Mouse (Mus musculus) inflammation-experienced regulatory T-cells (primary cell): ENCODE data around the gene Cort. TPM values are rescaled to one million over a fixed set of nuclear protein-coding genes. Genes with fewer than 3 reads are reported as not detected.

ENCODE experiments used
- polyA plus RNA-seq, 2 experiments: library from polyadenylated mRNA; unstranded; fragments of 100-300 nt; shearing (Covaris generic); gene quantifications; one replicate each; pipeline ENCODE4 v1.2.1; 2017

Cort gene
- polyA plus RNA-seq, result not detected

DNA sequence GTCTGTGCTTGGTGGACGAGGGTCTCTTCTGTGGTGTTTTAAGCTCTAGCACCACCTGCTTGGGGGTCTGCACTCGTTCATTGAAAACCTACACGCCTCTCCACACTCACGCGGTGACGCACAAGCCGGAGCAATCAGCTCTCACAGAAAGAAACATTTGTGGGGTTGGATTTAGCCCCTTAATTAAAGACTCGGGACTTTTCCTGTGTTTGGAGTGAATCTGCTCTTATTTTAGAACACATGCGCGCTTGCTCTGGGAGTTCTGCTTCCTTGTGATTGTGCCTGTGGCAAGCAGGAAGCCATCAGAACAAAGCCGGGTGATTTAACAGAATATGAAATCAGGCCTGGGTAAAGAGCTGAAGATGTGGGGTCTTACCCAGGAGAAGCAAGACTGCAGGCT, at the start of gene Cort:
TSS of gene Cort (minus strand) at position 101 of the 400 bp plus-strand sequence.

DNA sequence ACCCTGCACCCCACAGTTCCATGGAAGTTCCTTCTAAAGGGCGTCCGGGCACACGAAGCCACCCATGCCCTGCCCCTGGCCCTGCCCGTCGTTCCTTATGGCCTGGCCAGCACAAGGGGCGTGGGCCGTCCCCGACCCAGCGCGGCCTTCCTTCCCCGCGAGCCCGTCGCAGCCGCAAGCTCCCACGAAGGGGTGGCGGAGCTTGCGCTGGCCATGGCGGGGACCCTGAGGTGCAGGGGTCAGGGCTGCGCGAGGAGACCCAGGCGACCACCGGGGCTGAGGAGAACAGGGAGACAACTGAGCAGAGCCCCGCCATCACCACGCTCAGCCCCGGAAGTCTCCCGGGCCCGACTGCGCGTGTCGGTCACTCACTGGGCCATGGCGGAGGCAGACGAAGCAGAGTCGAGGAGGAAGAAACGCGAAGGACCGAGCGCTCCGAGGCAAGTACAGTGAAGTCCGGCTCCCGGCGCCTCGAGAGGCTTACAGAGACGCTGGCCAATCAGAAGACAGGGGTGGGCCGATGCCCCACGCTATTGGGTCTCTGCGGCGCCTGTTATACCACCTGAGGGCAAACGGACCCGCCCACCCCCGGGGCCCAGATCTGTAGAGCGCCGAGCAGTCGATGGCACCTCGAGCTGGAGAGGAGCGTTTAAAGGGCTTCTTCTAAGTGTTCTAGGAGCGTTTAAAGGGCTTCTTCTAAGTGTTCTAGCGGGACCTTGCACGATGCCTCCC, 39.8 kb upstream of the Cort start, which contains the start of gene Pgd:
TSS of gene Pgd (minus strand) at position 557 of the 732 bp plus-strand sequence.

DNA sequence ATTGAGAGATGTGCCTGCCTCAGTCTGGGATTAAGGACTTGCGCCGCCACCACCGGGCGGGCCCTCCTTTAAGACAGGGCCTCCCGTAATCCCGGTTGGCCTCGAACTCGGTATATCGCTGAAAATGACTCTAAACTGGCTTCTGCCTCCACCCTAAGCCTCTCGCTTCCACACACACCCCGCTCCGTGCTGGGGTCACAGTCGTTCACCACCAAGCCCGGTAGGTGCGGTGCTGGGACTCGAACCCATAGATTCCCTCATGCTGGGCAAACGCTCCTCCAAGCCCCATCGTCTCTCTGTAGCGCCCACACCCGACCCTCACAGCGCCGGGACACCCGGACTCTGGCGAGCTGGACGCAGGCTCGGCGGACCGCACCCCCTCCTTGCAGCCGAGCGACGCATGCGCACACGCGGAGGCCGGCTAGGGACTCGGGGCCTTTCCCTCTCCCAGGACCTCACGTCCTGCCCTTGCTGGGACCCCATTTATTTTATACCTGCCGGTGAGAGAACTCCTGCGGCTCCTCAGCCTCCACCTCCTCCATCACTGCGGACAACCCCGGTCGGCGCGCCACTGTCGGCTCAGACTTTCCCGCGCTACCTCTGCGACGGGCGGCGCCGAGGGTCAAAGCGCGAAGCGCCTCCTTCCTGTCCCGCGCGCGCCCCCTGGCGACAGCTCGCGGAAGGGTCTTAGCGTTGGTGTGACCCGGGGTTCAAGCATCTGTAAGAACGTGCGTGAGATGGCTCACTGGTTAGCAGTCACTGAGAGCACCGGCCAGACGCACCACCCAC, 10.6 kb upstream of the Cort start, which contains the start of gene Cenps:
TSS of gene Cenps (minus strand) at position 648 of the 789 bp plus-strand sequence.

DNA sequence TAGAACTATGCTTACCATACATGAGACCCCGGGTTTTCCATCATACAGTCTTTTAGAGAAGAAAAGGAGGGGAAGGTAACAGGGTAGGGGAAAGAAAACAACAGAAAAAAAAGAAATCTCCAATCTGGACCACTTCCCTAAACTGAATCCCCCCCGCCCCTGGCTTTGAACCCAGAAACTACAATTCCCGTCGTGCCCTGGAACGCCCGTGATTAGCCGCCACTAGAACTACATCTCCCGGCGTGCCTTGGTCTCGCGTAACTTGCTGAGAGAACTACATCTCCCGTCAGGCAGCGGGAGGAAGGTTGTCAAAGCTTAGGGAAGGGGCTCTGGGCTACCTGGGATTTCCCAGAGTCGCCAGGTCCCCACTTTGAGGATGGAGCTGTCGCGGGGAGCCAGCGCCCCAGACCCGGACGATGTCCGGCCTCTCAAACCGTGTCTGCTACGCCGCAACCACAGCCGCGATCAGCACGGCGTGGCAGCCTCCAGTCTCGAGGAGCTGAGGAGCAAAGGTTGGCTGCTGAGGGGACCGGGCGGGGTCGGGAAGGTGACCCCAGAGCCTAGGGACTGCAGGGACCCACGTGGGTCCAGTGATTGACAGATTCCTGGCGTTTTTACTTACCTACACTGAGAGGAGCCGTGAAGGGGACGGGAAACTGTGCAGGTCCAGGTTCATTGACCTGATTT, 22.5 kb downstream of the Cort start, which contains the start of gene Dffa:
TSS of gene Dffa (plus strand) at position 272 of the 687 bp plus-strand sequence.

DNA sequence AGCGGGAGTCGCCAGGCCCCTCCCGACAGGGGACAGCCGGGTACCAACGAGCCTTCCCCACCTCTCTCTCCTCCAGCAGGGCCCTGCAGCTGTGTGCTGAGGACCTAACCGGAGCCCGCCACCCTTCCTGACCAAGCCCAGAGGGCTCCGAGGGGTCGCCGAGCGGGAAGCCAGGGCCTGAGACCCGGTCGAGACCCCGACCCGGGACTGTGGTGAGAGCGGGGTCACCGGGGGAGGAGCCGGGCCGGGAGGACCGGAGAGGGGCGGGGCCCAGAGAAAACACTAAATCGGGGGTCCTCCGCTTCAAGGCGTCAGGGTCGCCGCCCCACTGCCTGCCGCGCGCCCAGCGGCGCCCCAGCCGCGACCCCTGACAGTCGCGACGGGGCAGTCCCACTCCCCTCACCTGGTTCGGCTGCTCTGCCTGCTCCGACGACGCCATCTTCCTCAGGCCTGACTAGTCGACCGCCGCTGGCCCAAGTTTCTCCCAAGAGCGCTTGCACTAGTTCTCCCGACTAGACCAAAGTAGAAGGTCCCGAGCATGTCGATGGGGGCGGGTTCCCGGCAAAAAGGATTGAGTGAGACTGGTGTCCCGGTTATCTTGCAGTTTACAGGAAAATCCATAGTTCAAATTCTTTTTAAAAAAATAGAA, 27.1 kb downstream of the Cort start, which contains the start of gene Pex14:
TSS of gene Pex14 (minus strand) at position 508 of the 649 bp plus-strand sequence.

Other genes starting within 250 kb of the Cort start
- 10 to 100 TPM; 30.8 to 31.7 TPM for gene Pex14, start 26.9 kb downstream of the Cort start, polyA plus RNA-seq
- 10 to 100 TPM; 32.0 to 43.3 TPM for gene Dffa, start 22.6 kb downstream of the Cort start, polyA plus RNA-seq
- gene Cenps, start 10.9 kb upstream of the Cort start, polyA plus RNA-seq, result 1 to 10 TPM; 2.6 to 4.8 TPM
- gene Pgd, start 40.0 kb upstream of the Cort start, polyA plus RNA-seq, result 10 to 100 TPM; 63.3 to 66.3 TPM
- gene Kif1b, start 180.9 kb upstream of the Cort start, polyA plus RNA-seq, result 10 to 100 TPM; 29.5 to 40.9 TPM